Mouse (Mus musculus): ENCODE data around the gene Hs3st6. TPM values are rescaled to one million over a fixed set of nuclear protein-coding genes. Genes with fewer than 3 reads are reported as not detected.

Hs3st6 gene
- polyA plus RNA-seq, 1 experiment = 8.9 TPM

DNA sequence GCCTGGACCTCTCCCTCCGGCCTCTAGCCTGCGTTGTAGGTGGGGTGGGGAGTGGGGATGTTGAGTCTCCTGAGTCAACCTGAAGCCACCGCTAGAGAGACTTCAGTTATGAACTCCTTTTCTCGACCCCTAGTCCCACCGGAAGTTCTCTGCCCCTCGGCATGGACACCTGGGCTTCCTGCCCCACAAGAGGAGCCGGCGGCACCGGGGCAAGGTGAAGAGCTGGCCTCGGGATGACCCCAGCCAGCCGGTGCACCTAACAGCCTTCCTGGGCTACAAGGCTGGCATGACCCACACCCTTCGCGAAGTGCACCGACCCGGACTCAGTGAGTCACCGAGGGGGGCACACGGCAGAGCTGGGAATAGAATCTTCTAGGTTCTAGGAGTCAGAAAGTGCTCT, 24.6 kb upstream of the Hs3st6 start:
- TF ChIP-seq POLR2A (IDR thresholded peaks at IDR 0.05; ENCODE audit: borderline replicate concordance, extremely low read depth, low read depth, low read length) (no peak), CTCF (IDR thresholded peaks at IDR 0.05; ENCODE audit: insufficient read depth, low read length) (no peak)
- no peak overlapping the region for H3K4me3 ChIP-seq (replicated peaks; ENCODE audit: extremely low read depth, low read depth, low read length)
- WGBS = 66% methylated on average over 17 of the region's 17 CpGs
- no peak for DNase-seq
- H3K4me1 ChIP-seq (ENCODE audit: control insufficient read depth, insufficient read depth, low read length) = peaks cover 4% of the 10 kb centered on the region; the same call in 1 of the 2 replicates

DNA sequence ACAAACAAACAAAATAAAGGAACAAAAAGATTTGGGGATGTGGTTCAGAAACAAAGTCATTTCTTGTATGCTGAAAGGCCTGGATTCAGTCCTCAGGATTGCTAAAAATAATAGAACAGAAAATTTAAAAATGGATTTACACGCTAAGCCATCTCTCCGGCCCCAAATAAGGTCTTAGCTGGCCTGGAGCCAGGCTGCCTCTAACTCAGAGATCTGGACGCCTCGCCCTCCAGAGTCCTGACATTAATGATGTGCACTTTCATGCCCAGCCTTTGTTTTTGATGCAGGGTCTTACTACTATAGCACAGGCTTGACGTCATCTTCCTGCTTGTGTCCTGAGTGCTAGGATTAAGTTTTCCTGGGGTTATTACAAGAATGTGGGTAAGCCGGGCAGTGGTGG, 23.7 kb upstream of the Hs3st6 start:
- WGBS = 50% methylated on average over 6 of the region's 6 CpGs
- no peak overlapping the region for H3K4me3 ChIP-seq (replicated peaks; ENCODE audit: extremely low read depth, low read depth, low read length)
- H3K4me1 ChIP-seq (ENCODE audit: control insufficient read depth, insufficient read depth, low read length) = no peaks in the 10 kb centered on the region
- no peak for DNase-seq
- TF ChIP-seq POLR2A (IDR thresholded peaks at IDR 0.05; ENCODE audit: borderline replicate concordance, extremely low read depth, low read depth, low read length) (no peak), CTCF (IDR thresholded peaks at IDR 0.05; ENCODE audit: insufficient read depth, low read length) (no peak)

DNA sequence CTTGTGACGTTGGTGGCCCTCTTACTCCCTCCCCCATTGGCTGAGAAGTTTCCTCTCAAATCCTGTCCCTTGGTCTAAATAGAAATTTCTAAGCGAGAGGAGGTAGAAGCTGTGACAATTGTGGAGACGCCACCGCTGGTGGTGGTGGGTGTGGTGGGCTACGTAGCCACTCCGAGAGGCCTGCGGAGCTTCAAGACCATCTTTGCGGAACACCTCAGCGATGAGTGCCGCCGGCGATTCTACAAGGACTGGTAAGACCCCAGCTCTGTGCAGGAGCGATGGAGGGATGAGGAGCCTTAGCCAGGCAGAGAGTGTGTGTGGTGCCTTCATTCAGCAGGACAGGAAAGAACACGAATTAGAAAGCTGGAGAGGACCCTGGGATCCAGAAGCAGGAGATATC, 22.0 kb upstream of the Hs3st6 start:
- no peak for DNase-seq
- H3K4me1 ChIP-seq (ENCODE audit: control insufficient read depth, insufficient read depth, low read length) = no peaks in the 10 kb centered on the region
- 78% methylated on average over 14 of the region's 14 CpGs for WGBS
- no peak for TF ChIP-seq POLR2A (IDR thresholded peaks at IDR 0.05; ENCODE audit: borderline replicate concordance, extremely low read depth, low read depth, low read length)
- TF ChIP-seq CTCF (IDR thresholded peaks at IDR 0.05; ENCODE audit: insufficient read depth, low read length) = no peak
- no peak overlapping the region for H3K4me3 ChIP-seq (replicated peaks; ENCODE audit: extremely low read depth, low read depth, low read length)

DNA sequence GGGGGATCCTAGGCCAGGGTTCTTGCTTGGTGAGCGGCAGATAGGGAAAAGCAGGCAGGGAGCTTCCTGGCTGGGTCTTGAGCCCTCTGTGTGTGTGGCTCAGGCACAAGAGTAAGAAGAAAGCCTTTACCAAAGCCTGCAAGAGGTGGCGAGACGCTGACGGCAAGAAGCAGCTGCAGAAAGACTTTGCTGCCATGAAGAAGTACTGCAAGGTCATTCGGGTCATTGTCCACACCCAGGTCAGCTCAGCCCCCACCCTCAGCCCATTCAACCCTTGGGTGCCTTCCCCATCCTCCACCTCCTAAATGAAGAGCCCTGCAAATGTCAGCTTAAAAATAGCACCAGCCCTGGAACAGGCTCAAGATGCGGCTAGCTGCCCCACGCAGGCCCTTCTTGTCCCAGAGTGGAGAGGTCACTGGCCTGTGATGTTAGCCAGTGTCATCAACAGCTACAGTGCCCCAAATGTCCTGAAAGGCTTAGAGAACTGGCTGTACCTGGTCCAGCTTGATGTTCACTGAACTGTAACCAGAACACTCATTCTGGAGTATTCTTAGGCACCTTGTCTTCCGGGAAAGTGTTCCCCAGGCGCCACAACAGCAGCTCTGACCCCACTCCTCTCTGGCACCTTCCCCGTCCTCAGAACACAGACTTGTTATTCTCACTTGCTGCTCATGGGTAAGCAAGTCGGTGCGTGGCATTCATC, 20.4 kb upstream of the Hs3st6 start:
- Histone ChIP-seq H3K4me1 (ENCODE audit: control insufficient read depth, insufficient read depth, low read length) (peaks cover 3% of the 10 kb centered on the region; the same call in 1 of the 2 replicates), H3K4me3 (replicated peaks; ENCODE audit: extremely low read depth, low read depth, low read length) (no peak overlapping the region)
- no peak for TF ChIP-seq CTCF (IDR thresholded peaks at IDR 0.05; ENCODE audit: insufficient read depth, low read length)
- TF ChIP-seq POLR2A (IDR thresholded peaks at IDR 0.05; ENCODE audit: borderline replicate concordance, extremely low read depth, low read depth, low read length) = no peak
- no peak for DNase-seq
- WGBS = 79% methylated on average over 12 of the region's 12 CpGs

DNA sequence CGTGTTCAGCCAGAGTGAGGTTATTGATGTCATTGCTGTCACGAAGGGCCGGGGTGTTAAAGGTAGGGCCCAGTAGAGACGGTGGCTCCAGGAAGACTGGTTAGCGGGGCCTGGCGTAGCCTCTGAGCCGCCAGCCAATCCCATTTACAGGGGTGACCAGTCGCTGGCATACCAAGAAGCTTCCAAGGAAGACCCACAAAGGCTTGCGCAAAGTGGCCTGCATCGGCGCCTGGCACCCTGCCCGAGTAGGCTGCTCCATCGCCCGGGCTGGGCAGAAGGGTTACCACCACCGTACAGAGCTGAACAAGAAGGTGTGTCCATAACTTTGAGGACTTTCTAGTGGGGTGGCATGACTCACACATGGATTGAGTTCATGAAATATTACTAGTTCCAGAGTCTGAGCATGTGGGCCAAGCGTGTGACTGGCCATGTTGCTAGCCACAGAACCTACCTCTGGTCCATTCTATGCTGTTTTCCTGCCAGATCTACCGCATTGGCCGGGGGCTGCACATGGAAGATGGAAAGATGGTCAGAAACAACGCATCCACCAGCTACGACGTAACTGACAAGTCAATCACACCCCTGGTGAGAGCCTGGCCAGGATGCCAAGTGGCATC, 19.2 kb upstream of the Hs3st6 start:
- Histone ChIP-seq H3K4me3 (replicated peaks; ENCODE audit: extremely low read depth, low read depth, low read length) (no peak overlapping the region), H3K4me1 (ENCODE audit: control insufficient read depth, insufficient read depth, low read length) (peaks cover 5% of the 10 kb centered on the region; the same call in 1 of the 2 replicates)
- TF ChIP-seq POLR2A (IDR thresholded peaks at IDR 0.05; ENCODE audit: borderline replicate concordance, extremely low read depth, low read depth, low read length) = no peak
- WGBS = 83% methylated on average over 21 of the region's 21 CpGs
- DNase-seq = no peak

DNA sequence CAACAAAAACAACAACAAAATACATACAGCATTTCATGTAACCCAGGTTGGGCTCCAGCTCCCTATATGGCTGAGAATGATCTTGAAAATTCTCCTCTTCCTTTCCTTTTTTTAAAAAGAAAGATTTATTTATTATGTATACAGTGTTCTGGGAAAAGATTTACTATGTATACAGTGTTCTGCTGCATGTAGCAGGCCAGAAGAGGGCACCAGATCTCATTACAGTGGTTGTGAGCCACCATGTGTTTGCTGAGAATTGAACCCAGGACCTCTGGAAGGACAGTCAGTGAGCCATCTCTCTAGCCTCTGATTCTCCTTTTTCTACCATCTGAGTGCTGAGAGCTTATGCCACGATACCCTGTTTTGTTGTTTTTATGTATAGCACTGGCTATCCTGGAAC, 18.3 kb upstream of the Hs3st6 start:
- Histone ChIP-seq H3K4me1 (ENCODE audit: control insufficient read depth, insufficient read depth, low read length) (peaks cover 5% of the 10 kb centered on the region; the same call in 1 of the 2 replicates), H3K4me3 (replicated peaks; ENCODE audit: extremely low read depth, low read depth, low read length) (no peak overlapping the region)
- 92% methylated on average over 1 of the region's 1 CpGs for WGBS
- DNase-seq = no peak
- no peak for TF ChIP-seq POLR2A (IDR thresholded peaks at IDR 0.05; ENCODE audit: borderline replicate concordance, extremely low read depth, low read depth, low read length)
- no peak for TF ChIP-seq CTCF (IDR thresholded peaks at IDR 0.05; ENCODE audit: insufficient read depth, low read length)

DNA sequence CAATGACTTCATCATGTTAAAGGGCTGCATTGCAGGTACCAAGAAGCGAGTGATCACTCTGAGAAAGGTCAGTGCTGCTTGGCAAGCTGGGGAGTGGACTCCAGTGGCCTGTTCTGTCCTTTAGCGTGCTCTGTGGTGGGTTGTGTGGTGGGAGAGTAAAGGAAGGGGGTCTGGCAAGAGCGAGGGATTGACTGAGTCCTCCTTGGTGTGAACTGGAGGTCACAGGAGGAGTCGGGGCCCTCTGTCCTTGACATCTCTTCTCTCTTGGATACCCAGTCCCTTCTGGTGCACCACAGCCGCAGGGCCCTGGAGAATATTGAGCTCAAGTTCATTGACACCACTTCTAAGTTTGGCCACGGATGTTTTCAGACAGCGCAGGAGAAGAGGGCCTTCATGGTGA, 17.3 kb upstream of the Hs3st6 start:
- WGBS = 84% methylated on average over 7 of the region's 7 CpGs
- no peak overlapping the region for H3K4me3 ChIP-seq (replicated peaks; ENCODE audit: extremely low read depth, low read depth, low read length)
- peaks cover 5% of the 10 kb centered on the region; the same call in 1 of the 2 replicates for H3K4me1 ChIP-seq (ENCODE audit: control insufficient read depth, insufficient read depth, low read length)
- TF ChIP-seq CTCF (IDR thresholded peaks at IDR 0.05; ENCODE audit: insufficient read depth, low read length) = no peak
- DNase-seq = no peak

DNA sequence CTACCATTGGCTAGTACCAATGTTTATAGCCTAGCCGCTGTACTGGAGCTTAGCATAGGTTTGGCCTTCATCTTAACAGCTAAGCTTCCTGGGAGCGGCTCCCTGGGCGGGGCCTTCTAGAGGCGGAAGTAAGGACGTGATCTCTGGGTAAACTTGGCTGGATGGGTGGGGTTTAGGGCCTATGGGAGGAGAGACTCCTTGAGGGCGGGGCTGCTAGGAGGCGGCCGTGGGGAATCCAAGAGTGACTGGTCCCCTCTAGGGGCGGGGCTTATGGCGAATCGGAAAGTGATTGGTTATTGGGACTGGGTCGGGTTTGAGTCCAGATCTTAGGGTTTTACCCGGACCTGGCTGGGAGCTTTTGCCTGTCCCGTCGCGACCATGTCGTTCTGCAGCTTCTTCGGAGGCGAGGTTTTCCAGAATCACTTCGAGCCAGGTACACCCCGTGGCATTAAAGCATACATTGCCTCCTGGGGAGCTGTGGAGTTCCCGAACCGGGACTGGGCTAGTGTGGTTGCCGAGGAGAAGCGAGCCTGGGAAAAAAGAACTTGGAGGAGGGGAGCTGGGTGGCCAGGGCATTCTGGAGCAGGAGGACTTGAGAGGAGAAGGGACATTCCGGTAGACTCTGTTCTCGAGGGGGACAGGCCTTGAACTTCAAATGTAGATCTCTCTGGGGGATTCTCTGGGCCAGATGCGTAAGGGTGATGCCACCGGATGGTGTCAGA, 16.3 kb upstream of the Hs3st6 start, which contains the start of gene Msrb1:
TSS of gene Msrb1 (plus strand) at position 313 of the 722 bp plus-strand sequence.
- DNase-seq = peak; percentile 93
- peaks cover 5% of the 10 kb centered on the region; the same call in 1 of the 2 replicates for H3K4me1 ChIP-seq (ENCODE audit: control insufficient read depth, insufficient read depth, low read length)
- WGBS = under 1% methylated on average over 29 of the region's 29 CpGs

DNA sequence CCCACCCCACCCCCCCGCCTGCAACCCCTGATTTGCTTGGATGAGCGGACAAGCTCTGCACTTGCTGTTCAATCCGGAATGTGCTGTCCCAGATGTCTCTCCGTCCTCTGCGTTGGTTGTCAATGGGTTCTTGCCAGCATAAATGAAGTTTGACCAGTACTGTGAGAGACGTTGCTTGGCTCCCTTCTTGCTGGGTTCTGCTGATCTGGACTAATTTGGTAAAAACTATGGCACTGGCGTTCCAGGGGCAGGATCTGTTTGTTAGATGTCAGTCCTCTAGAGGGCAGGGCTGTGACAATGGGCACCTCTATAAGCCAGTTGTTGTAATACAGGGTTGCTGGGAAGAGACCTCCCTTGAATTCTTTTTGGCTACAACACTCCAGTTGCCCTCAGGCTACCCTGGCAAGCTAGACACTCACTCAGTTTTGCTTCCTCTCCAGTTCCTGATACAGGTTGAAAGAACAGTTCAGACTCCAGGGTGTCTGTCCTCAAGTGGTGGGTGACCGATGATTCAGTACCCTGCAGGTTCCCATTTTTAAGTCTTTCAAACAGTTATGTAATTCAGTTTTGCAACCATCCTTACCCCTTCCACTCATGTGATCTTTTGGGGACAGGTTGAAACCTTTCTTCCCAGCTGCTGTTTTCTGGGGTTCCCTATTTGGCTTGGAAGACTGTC, 15.5 kb upstream of the Hs3st6 start:
- Histone ChIP-seq H3K4me3 (replicated peaks; ENCODE audit: extremely low read depth, low read depth, low read length) (peak overlapping the region; percentile 81), H3K4me1 (ENCODE audit: control insufficient read depth, insufficient read depth, low read length) (peaks cover 5% of the 10 kb centered on the region; the same call in 1 of the 2 replicates)
- WGBS = 15% methylated on average over 8 of the region's 8 CpGs
- TF ChIP-seq CTCF (IDR thresholded peaks at IDR 0.05; ENCODE audit: insufficient read depth, low read length) = no peak
- no peak for TF ChIP-seq POLR2A (IDR thresholded peaks at IDR 0.05; ENCODE audit: borderline replicate concordance, extremely low read depth, low read depth, low read length)
- no peak for DNase-seq

More for the DNA sequence above, 16.3 kb upstream of the Hs3st6 start, which contains the start of gene Msrb1:
- peak within 1 kb of the TSS; percentile 81 for H3K4me3 ChIP-seq (replicated peaks; ENCODE audit: extremely low read depth, low read depth, low read length)
- TF ChIP-seq POLR2A (IDR thresholded peaks at IDR 0.05; ENCODE audit: borderline replicate concordance, extremely low read depth, low read depth, low read length) (peak; percentile 93; the same call in 1 of the 2 replicates), CTCF (IDR thresholded peaks at IDR 0.05; ENCODE audit: insufficient read depth, low read length) (no peak)

Data from lung, adult 2 months (tissue).